Mouse (Mus musculus) limb, embryonic 14.5 days (tissue): Measurements from ENCODE around the gene Uqcrq. TPM values are rescaled to one million over a fixed set of nuclear protein-coding genes. Genes with fewer than 3 reads are reported as not detected.

ENCODE experiments used
- ATAC-seq: fragments of 200-750 bp; cut with Nextera tagmentation; 2 replicates; pipeline ENCODE4 v1.8.0; 2017; ENCODE audit warnings: low read depth, moderate number of reproducible peaks, moderate TSS enrichment; ENCODE audit not compliant: low FRiP score
- DNase-seq: peaks from one replicate; pipeline ENCODE4 v3.0.0-alpha.2; 2015; ENCODE audit warnings: low spot score
- H3K27ac ChIP-seq: fragments of 300-500 bp; sonication (generic); replicated peaks from 2 replicates; pipeline ENCODE4 v1.5.1; 2014; ENCODE audit warnings: low read depth, mild to moderate bottlenecking, low read length, moderate library complexity, mixed read lengths
- H3K27me3 ChIP-seq: fragments of 300-500 bp; sonication (generic); 2 replicates; pipeline ENCODE4 v1.6.1; 2014; ENCODE audit warnings: low read length, mixed read lengths; ENCODE audit not compliant: control insufficient read depth, insufficient read depth
- H3K36me3 ChIP-seq: fragments of 300-500 bp; sonication (generic); 2 replicates; pipeline ENCODE4 v1.6.1; 2014; ENCODE audit warnings: mild to moderate bottlenecking, low read length, moderate library complexity, mixed read lengths; ENCODE audit not compliant: control insufficient read depth, insufficient read depth
- H3K4me1 ChIP-seq: fragments of 300-500 bp; sonication (generic); 2 replicates; pipeline ENCODE4 v1.6.1; 2014; ENCODE audit warnings: antibody characterized with exemption, low read length, mixed read lengths; ENCODE audit not compliant: control insufficient read depth, insufficient read depth
- H3K4me2 ChIP-seq: fragments of 300-500 bp; sonication (generic); replicated peaks from 2 replicates; pipeline ENCODE4 v1.6.1; 2014; ENCODE audit warnings: low read depth, mild to moderate bottlenecking, low read length, moderate library complexity; ENCODE audit not compliant: severe bottlenecking
- H3K4me3 ChIP-seq: fragments of 300-500 bp; sonication (generic); replicated peaks from 2 replicates; pipeline ENCODE4 v1.5.1; 2014; ENCODE audit warnings: low read length
- H3K9ac ChIP-seq: fragments of 300-500 bp; sonication (generic); 2 replicates; pipeline ENCODE4 v1.6.1; 2014; ENCODE audit warnings: mild to moderate bottlenecking, low read depth, low read length, moderate library complexity; ENCODE audit not compliant: severe bottlenecking
- H3K9me3 ChIP-seq: fragments of 300-500 bp; sonication (generic); 2 replicates; pipeline ENCODE4 v1.6.1; 2016; ENCODE audit warnings: low read length; ENCODE audit not compliant: control insufficient read depth
- POLR2A ChIP-seq: fragments of 200-500 bp; IDR thresholded peaks from 2 replicates; pipeline ENCODE4 v1.8.0; 2012; ENCODE audit warnings: inconsistent platforms, mild to moderate bottlenecking, moderate library complexity, borderline replicate concordance; ENCODE audit not compliant: insufficient read depth, insufficient read length; ENCODE audit errors: extremely low read depth
- WGBS: fragments of 180-500 bp; shearing (Covaris S2); extraction: QIAGEN DNeasy Blood & Tissue Kit; methylation state at CpG from one replicate; pipeline ENCODE4 v1.1.7; 2014; 5-methylcytosine and 5-hydroxymethylcytosine counted together
- polyA plus RNA-seq, 2 experiments: library from polyadenylated mRNA; depleted of rRNA in 1 of 2; stranded (reverse) in 1 of 2; unstranded in 1 of 2; fragments of >200 nt; fragmentation: Nextera tagmentation in 1 of 2; extraction: Ambion mirVana in 1 of 2; gene quantifications; 2 replicates each; pipeline versions ENCODE4 v1.2.1 to v1.2.3; 2012 to 2014

Gene Uqcrq
- polyA plus RNA-seq, 2 experiments: 230 to 554 TPM

GRCm38 (mm10) chr11:53477833-53478232 lies 47.2 kb upstream of the Uqcrq start:
- WGBS: 15% methylated on average over 7 of the region's 7 CpGs
- no peak for DNase-seq

DNA sequence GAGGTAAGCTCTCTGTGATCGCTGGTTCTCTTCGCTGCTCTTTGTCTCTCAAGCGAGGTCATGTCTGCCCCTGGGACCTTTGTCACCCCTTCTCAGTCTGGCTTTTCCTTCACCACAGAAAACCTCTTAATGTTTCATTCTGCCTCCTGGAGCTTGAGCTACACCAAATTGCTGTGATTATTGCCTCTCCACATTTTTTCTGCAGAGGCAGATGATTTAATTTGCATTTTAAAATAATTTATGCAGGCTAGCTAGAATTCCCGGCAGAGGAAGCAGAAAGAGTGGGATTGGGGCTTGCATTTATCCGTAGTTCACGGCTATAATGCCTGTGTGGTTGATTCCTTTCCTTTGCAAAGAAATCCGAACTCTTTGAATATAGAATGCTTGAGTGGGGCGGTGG lies 45.0 kb upstream of the Uqcrq start:
- Histone ChIP-seq H3K9me3 (no peaks in the 10 kb centered on the region), H3K27ac (no peak overlapping the region), H3K4me1 (peaks cover 13% of the 10 kb centered on the region), H3K4me2 (no peak overlapping the region), H3K4me3 (no peak overlapping the region), H3K36me3 (no peaks in the 10 kb centered on the region), H3K27me3 (peaks cover 53% of the 10 kb centered on the region), H3K9ac (no peak overlapping the region)
- TF ChIP-seq POLR2A: no peak
- ATAC-seq (no peak), DNase-seq (no peak)
- WGBS: 30% methylated on average over 8 of the region's 8 CpGs

More at GRCm38 (mm10) chr11:53477833-53478232, 47.2 kb upstream of the Uqcrq start:
- Histone ChIP-seq H3K36me3 (no peaks in the 10 kb centered on the region), H3K9ac (no peak overlapping the region), H3K4me3 (no peak overlapping the region), H3K9me3 (no peaks in the 10 kb centered on the region), H3K4me2 (no peak overlapping the region), H3K4me1 (peaks cover 13% of the 10 kb centered on the region), H3K27ac (no peak overlapping the region), H3K27me3 (peaks cover 56% of the 10 kb centered on the region)
- TF ChIP-seq POLR2A: no peak
- ATAC-seq: no peak

DNA sequence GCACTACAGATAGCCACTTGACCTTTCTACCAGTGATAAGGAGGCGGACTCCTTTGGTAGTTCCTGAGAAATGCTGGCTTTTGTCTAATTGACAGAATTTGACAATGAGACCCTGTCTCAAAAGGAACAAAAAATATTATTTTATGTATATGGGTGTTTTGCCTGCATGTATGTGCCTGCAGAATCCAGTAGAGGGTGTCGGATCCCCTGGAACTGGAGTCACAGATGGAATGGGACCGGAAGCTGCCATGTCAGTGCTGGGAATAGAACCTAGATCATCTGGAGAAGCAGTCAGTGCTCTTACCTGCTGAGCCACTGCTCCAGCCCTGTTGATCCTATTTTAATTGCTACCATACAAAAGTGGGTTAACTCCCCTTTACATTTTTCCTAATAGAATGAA lies 42.1 kb upstream of the Uqcrq start:
- Histone ChIP-seq H3K9ac (no peak overlapping the region), H3K4me2 (no peak overlapping the region), H3K36me3 (no peaks in the 10 kb centered on the region), H3K4me1 (peaks cover 9% of the 10 kb centered on the region; the same call in 1 of the 2 replicates), H3K27me3 (peaks cover 29% of the 10 kb centered on the region), H3K27ac (no peak overlapping the region), H3K4me3 (no peak overlapping the region), H3K9me3 (no peaks in the 10 kb centered on the region)
- DNase-seq (no peak), ATAC-seq (no peak)
- TF ChIP-seq POLR2A: no peak
- WGBS: 85% methylated on average over 3 of the region's 3 CpGs

DNA sequence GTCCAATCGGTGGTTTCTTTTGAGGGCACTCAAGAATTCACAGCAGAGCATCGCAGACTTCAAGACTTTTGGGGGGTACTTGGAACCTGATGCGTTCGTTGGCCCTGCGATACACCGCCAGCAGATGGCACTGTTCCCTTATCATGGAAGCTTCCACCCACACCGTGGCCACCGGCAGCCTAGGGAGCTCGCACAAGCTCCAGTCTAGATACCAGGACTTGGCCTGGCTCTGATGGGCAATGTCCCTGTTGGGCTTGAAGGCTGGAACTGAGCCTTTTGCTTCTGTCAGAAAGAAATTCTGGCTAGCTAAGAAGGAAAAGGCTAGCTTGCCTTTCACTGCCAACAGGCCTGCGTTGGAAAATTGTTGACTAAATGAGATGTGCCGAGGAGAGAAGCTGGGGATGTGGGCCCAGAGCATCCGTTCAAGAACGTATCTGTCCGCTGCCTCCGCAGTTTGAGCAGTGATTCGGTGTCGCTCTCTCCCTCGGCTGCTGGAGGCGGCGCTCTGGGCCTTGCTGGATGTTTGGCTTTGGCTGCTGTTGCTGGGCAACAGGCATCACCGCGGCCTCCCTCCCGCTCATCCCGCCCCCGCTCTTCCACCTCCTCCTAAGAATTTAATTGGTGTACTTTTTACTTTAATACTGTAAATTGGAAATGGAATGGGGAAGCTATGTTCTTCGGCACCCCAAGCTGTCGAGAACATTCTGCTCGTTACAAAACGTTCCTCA lies 39.5 kb upstream of the Uqcrq start, which contains the start of gene Gm9837:
TSS of gene Gm9837 (minus strand) at position 512 of the 728 bp plus-strand sequence.
- WGBS: 4% methylated on average over 28 of the region's 29 CpGs
- Histone ChIP-seq H3K4me2 (peak within 1 kb of the TSS; percentile 40), H3K36me3 (no peaks in the 10 kb centered on the region), H3K27ac (no peak within 1 kb of the TSS), H3K4me1 (peaks cover 15% of the 10 kb centered on the region; the same call in 1 of the 2 replicates), H3K27me3 (peaks cover 29% of the 10 kb centered on the region), H3K9ac (no peak within 1 kb of the TSS), H3K9me3 (no peaks in the 10 kb centered on the region), H3K4me3 (peak within 1 kb of the TSS; percentile 14)
- ATAC-seq (peak; percentile 79), DNase-seq (peak; percentile 90)
- TF ChIP-seq POLR2A: no peak

- no peak for DNase-seq
- H3K4me1 ChIP-seq: peaks cover 15% of the 10 kb centered on the region; the same call in 1 of the 2 replicates
- ATAC-seq: peak; percentile 10; the same call in 1 of the 2 replicates
- no peak overlapping the region for H3K4me3 ChIP-seq
- 30% methylated on average over 16 of the region's 16 CpGs for WGBS
- peak overlapping the region; percentile 40 for H3K4me2 ChIP-seq
- H3K27me3 ChIP-seq: peaks cover 32% of the 10 kb centered on the region
- peaks cover 6% of the 10 kb centered on the region; the same call in 1 of the 2 replicates for H3K36me3 ChIP-seq
- no peak overlapping the region for H3K9ac ChIP-seq
- H3K27ac ChIP-seq: no peak overlapping the region
- no peaks in the 10 kb centered on the region for H3K9me3 ChIP-seq
- TF ChIP-seq POLR2A: no peak
These were observed 38.8 kb upstream of the Uqcrq start for GRCm38 (mm10) chr11:53469294-53469967.
